Mouse (Mus musculus): ENCODE measurements at regions not wholly inside any gene's neighbourhood (a gene's known extent, or its start where the extent isn't known, plus 50 kb on each side); places are given as distances from the start of the nearest gene placed in this dataset.

GRCm38 (mm10) chr2:116200795-116201194 is 135.2 kb upstream of the Meis2 start:
- no peak for DNase-seq

- DNase-seq: no peak
Observed at GRCm38 (mm10) chr2:116181861-116182260, 116.2 kb upstream of the Meis2 start.

GRCm38 (mm10) chr2:116177155-116177554 is 111.5 kb upstream of the Meis2 start:
- no peak for DNase-seq

GRCm38 (mm10) chr2:116165871-116166770 is 100.5 kb upstream of the Meis2 start:
- DNase-seq: no peak
